Mouse (Mus musculus) spleen, postnatal 14 days (tissue): Measurements from ENCODE around the gene Pnp.
"Not testable (repeated sequence)": the region's sequence is repeated elsewhere in the genome, so short reads cannot be mapped to it uniquely, and the experiment has no call there.

ENCODE experiments used
- DNase-seq, 2 experiments: peaks; one replicate each; pipeline ENCODE4 v3.0.0; 2021 to 2022; ENCODE audit warnings: low spot score in 2 of 2

Pnp gene

GRCm38 (mm10) chr14:50975001-50975400, 44.1 kb downstream of the Pnp start:
- no peak for DNase-seq

- no peak for DNase-seq
Measured at GRCm38 (mm10) chr14:50976674-50977073, 45.8 kb downstream of the Pnp start.

- not testable (repeated sequence) for DNase-seq
Measured at GRCm38 (mm10) chr14:50978451-50978850, 47.6 kb downstream of the Pnp start.

- DNase-seq: no peak
Measured at GRCm38 (mm10) chr14:50979631-50980030, 48.7 kb downstream of the Pnp start.

GRCm38 (mm10) chr14:50981207-50981606, 50.3 kb downstream of the Pnp start:
- DNase-seq: no peak

GRCm38 (mm10) chr14:50981837-50982236, 51.0 kb downstream of the Pnp start:
- no peak for DNase-seq

- no peak for DNase-seq
Measured at GRCm38 (mm10) chr14:50987668-50988067, 56.8 kb downstream of the Pnp start.

- DNase-seq: no peak
Measured at GRCm38 (mm10) chr14:50991037-50991436, 60.2 kb downstream of the Pnp start.

GRCm38 (mm10) chr14:50997088-50997487, 66.2 kb downstream of the Pnp start:
- no peak for DNase-seq

- no peak for DNase-seq
Measured at GRCm38 (mm10) chr14:50997999-50998666, 67.3 kb downstream of the Pnp start.

- DNase-seq: no peak
Measured at GRCm38 (mm10) chr14:51007152-51007801, 76.4 kb downstream of the Pnp start, which contains the start of gene Rnase10. Gene Rnase10, plus strand, starts transcription at chr14:51007751.

- no peak for DNase-seq
Measured at GRCm38 (mm10) chr14:51007914-51008713, 77.2 kb downstream of the Pnp start.

GRCm38 (mm10) chr14:51008781-51009180, 77.9 kb downstream of the Pnp start:
- DNase-seq: no peak

GRCm38 (mm10) chr14:51009572-51009971, 78.7 kb downstream of the Pnp start:
- no peak for DNase-seq

- DNase-seq: not testable (repeated sequence)
Measured at GRCm38 (mm10) chr14:51014724-51015123, 83.8 kb downstream of the Pnp start.
